Mouse (Mus musculus) embryonic facial prominence, embryonic 15.5 days (tissue): ENCODE data around the gene Gfm1. TPM values are rescaled to one million over a fixed set of nuclear protein-coding genes. Genes with fewer than 3 reads are reported as not detected.

ENCODE experiments used
- ATAC-seq: fragments of 200-750 bp; cut with Nextera tagmentation; 2 replicates; pipeline ENCODE4 v1.8.0; 2017; ENCODE audit warnings: low read depth, moderate TSS enrichment; ENCODE audit not compliant: insufficient number of reproducible peaks, low FRiP score, low TSS enrichment
- H3K27ac ChIP-seq: fragments of 300-500 bp; sonication (generic); replicated peaks from 2 replicates; pipeline ENCODE4 v1.5.1; 2015; ENCODE audit warnings: mild to moderate bottlenecking, inconsistent platforms
- H3K27me3 ChIP-seq: fragments of 300-500 bp; sonication (generic); 2 replicates; pipeline ENCODE4 v1.6.1; 2015; ENCODE audit warnings: inconsistent platforms
- H3K36me3 ChIP-seq: fragments of 300-500 bp; sonication (generic); 2 replicates; pipeline ENCODE4 v1.6.1; 2015; ENCODE audit warnings: mild to moderate bottlenecking, inconsistent platforms
- H3K4me1 ChIP-seq: fragments of 300-500 bp; sonication (generic); 2 replicates; pipeline ENCODE4 v1.6.1; 2015; ENCODE audit warnings: inconsistent platforms
- H3K4me2 ChIP-seq: fragments of 300-500 bp; sonication (generic); replicated peaks from 2 replicates; pipeline ENCODE4 v1.6.1; 2015; ENCODE audit warnings: mild to moderate bottlenecking, inconsistent platforms
- H3K4me3 ChIP-seq: fragments of 300-500 bp; sonication (generic); replicated peaks from 2 replicates; pipeline ENCODE4 v1.5.1; 2015; ENCODE audit warnings: mild to moderate bottlenecking, inconsistent platforms
- H3K9ac ChIP-seq: fragments of 300-500 bp; sonication (generic); 2 replicates; pipeline ENCODE4 v1.6.1; 2015; ENCODE audit warnings: inconsistent platforms
- H3K9me3 ChIP-seq: fragments of 300-500 bp; sonication (generic); replicated peaks from 2 replicates; pipeline ENCODE4 v1.6.1; 2016; ENCODE audit warnings: inconsistent platforms
- WGBS: fragments of 180-500 bp; shearing (Covaris S2); methylation state at CpG from one replicate; pipeline ENCODE4 v1.1.7; 2015; 5-methylcytosine and 5-hydroxymethylcytosine counted together
- polyA plus RNA-seq: library from polyadenylated mRNA; unstranded; fragments of >200 nt; fragmentation: Nextera tagmentation; extraction: Ambion mirVana; gene quantifications from 2 replicates; pipeline ENCODE4 v1.2.1, GENCODE M21; 2015

Gfm1 gene
- polyA plus RNA-seq, 1 experiment from 2014 or later, result 40.2 TPM

- H3K4me1 ChIP-seq, result peaks cover 10% of the 10 kb centered on the region
- no peak overlapping the region for H3K4me2 ChIP-seq
- no peak overlapping the region for H3K4me3 ChIP-seq
- no peak for ATAC-seq
- H3K27me3 ChIP-seq, result no peaks in the 10 kb centered on the region
- no peaks in the 10 kb centered on the region for H3K9me3 ChIP-seq
- H3K9ac ChIP-seq, result no peak overlapping the region
- 92% methylated on average over 5 of the region's 5 CpGs for WGBS
- peaks cover 15% of the 10 kb centered on the region for H3K36me3 ChIP-seq
- no peak overlapping the region for H3K27ac ChIP-seq
These were observed 36.7 kb downstream of the Gfm1 start for GRCm38 (mm10) chr3:67466576-67466975.

DNA sequence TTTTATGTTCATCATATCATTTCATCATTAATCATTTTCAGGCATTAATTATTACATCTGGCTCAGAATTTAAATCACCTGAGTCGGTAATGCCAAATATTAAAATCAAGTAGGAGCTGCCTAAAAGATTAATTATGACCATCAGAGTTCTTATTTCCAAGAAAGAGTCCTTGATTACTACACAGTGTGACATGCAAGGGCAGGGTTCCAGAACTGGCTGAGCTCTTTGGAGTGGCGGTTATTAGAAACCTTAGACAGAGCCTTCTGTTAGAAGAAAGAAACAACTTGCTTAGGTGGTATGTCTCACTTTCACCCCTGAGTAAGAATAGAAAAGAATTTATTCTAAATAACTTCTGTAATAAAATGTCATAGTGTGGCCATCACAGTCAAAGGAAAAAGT, 37.4 kb downstream of the Gfm1 start:
- Histone ChIP-seq H3K27ac (no peak overlapping the region), H3K27me3 (no peaks in the 10 kb centered on the region), H3K4me2 (no peak overlapping the region), H3K4me1 (peaks cover 7% of the 10 kb centered on the region), H3K36me3 (peaks cover 15% of the 10 kb centered on the region), H3K9ac (no peak overlapping the region), H3K9me3 (no peaks in the 10 kb centered on the region), H3K4me3 (no peak overlapping the region)
- WGBS, result 81% methylated on average over 2 of the region's 2 CpGs
- ATAC-seq, result no peak

DNA sequence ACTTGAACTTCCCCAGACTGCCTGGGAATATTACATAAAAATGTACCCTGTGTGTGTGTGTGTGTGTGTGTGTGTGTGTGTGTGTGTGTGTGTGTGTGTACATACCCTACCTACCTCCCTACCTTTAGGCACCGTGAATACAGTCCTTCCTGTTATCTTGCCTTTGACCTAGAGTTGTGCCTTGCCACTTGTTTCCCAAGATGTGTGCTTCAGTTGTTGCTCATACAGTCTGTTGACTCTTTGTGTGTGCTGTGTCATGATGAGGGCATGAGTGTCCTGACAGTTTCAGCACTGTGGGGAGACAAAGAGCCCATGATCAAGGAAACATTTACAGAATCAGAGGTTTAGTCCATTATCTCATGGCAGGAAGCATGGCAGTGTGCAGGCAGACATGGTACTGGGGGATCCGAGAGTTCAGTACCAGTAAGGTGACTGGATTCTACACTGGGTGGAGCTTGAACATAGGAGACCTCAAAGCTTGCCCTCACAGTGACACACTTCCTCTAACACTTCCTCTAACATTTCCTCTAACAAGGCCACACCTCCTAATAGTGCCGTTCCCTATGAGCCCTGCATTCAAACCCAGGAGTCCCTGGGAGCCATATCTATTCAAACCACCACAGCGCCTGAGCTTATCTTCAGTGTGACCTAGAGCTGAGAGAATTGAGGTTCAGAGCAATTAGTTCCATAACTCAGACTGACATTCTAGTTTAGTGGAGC, 41.7 kb downstream of the Gfm1 start:
- Histone ChIP-seq H3K27me3 (no peaks in the 10 kb centered on the region), H3K4me2 (no peak overlapping the region), H3K4me3 (no peak overlapping the region), H3K36me3 (peaks cover 31% of the 10 kb centered on the region), H3K4me1 (no peaks in the 10 kb centered on the region), H3K9me3 (no peaks in the 10 kb centered on the region), H3K27ac (no peak overlapping the region), H3K9ac (no peak overlapping the region)
- WGBS, result 83% methylated on average over 4 of the region's 4 CpGs
- no peak for ATAC-seq

DNA sequence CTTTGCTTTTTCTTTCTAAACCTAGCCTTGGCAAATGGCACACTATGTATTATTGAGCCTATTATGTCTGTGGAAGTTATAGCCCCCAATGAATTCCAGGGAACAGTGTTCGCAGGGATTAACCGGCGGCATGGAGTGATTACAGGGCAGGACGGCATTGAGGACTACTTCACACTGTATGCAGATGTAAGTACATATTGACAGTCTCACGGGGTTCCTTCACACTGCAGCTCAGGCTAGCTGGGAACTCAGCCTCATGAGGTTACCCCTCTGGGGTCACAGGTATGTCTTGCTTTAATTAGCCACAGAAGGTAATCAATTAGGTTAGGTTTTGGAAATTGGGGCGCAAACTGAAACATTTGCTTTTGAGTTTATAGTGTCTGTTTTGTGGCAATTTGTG, 43.5 kb downstream of the Gfm1 start:
- Histone ChIP-seq H3K9me3 (no peaks in the 10 kb centered on the region), H3K9ac (no peak overlapping the region), H3K27me3 (no peaks in the 10 kb centered on the region), H3K36me3 (peaks cover 27% of the 10 kb centered on the region), H3K27ac (no peak overlapping the region), H3K4me2 (no peak overlapping the region), H3K4me1 (no peaks in the 10 kb centered on the region), H3K4me3 (no peak overlapping the region)
- 90% methylated on average over 6 of the region's 6 CpGs for WGBS
- ATAC-seq, result no peak

DNA sequence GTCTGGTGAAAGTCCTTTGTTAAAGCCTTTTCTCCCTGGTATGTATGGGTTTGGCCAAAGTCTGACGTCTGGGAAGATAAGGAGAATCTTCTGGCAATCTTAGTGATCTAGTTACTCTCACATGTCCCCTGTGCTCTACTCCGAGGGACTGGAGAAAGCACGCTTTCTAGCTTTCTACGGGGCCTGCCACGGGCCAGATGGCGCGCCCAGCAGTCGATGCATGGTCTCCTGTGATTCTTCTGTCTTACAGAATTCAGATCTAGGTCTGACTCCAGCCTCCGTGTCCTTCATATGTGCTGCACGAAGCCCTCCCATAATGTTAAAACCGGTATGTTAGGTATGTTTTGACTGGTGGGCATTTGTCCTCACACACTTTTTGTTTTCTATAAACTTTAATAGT, 49.9 kb downstream of the Gfm1 start:
- no peaks in the 10 kb centered on the region for H3K9me3 ChIP-seq

DNA sequence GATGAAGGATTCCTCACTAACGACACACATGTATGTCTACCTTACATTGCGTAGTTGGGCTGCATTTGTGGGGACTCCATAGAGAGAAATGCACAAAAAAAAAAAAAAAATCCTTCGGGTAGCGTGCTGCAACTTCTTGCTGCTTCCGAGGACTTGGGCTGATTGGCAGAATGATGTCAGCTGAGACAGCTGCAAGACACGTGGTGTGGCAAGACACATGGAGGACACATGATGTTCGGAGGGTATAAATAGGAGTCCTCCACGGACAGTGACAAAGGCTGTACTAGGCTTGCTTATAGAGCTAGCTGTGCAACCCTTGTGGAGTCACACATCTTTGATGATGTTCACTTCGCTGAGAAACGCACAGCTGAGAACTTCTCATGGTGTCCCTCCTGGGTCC, 52.5 kb downstream of the Gfm1 start:
- Histone ChIP-seq H3K27ac (no peak overlapping the region), H3K4me1 (peaks cover 5% of the 10 kb centered on the region; the same call in 1 of the 2 replicates), H3K27me3 (no peaks in the 10 kb centered on the region), H3K36me3 (0 out of 2 replicates have a peak, but pooled peaks cover 4% of the 10 kb centered on the region), H3K4me3 (no peak overlapping the region), H3K9ac (no peak overlapping the region), H3K4me2 (no peak overlapping the region), H3K9me3 (no peaks in the 10 kb centered on the region)
- no peak; the same call in 1 of the 2 replicates for ATAC-seq
- WGBS, result 79% methylated on average over 10 of the region's 10 CpGs

More for the DNA sequence above, 49.9 kb downstream of the Gfm1 start:
- WGBS, result 90% methylated on average over 11 of the region's 11 CpGs
- Histone ChIP-seq H3K9ac (no peak overlapping the region), H3K4me3 (no peak overlapping the region), H3K36me3 (peaks cover 21% of the 10 kb centered on the region; the same call in 1 of the 2 replicates), H3K27me3 (no peaks in the 10 kb centered on the region), H3K4me2 (no peak overlapping the region), H3K27ac (no peak overlapping the region), H3K4me1 (peaks cover 5% of the 10 kb centered on the region; the same call in 1 of the 2 replicates)
- ATAC-seq, result no peak

- Histone ChIP-seq H3K4me3 (no peak overlapping the region), H3K4me1 (peaks cover 5% of the 10 kb centered on the region; the same call in 1 of the 2 replicates), H3K9ac (no peak overlapping the region), H3K9me3 (no peaks in the 10 kb centered on the region), H3K27ac (no peak overlapping the region), H3K36me3 (no peaks in the 10 kb centered on the region), H3K4me2 (no peak overlapping the region), H3K27me3 (no peaks in the 10 kb centered on the region)
- no peak for ATAC-seq
- 74% methylated on average over 2 of the region's 2 CpGs for WGBS
These were observed 55.3 kb downstream of the Gfm1 start for GRCm38 (mm10) chr3:67485233-67485632.

GRCm38 (mm10) chr3:67490156-67490555, 60.3 kb downstream of the Gfm1 start:
- Histone ChIP-seq H3K27me3 (no peaks in the 10 kb centered on the region), H3K27ac (no peak overlapping the region), H3K4me2 (no peak overlapping the region), H3K4me1 (no peaks in the 10 kb centered on the region), H3K9me3 (no peaks in the 10 kb centered on the region), H3K36me3 (no peaks in the 10 kb centered on the region), H3K4me3 (no peak overlapping the region), H3K9ac (no peak overlapping the region)
- WGBS, result 74% methylated on average over 4 of the region's 4 CpGs
- no peak for ATAC-seq

GRCm38 (mm10) chr3:67492086-67492869, 62.4 kb downstream of the Gfm1 start:
- WGBS, result 72% methylated on average over 8 of the region's 8 CpGs
- no peaks in the 10 kb centered on the region for H3K4me1 ChIP-seq
- H3K27ac ChIP-seq, result no peak overlapping the region
- H3K4me2 ChIP-seq, result no peak overlapping the region
- no peak overlapping the region for H3K9ac ChIP-seq
- H3K9me3 ChIP-seq, result no peaks in the 10 kb centered on the region
- H3K27me3 ChIP-seq, result no peaks in the 10 kb centered on the region
- no peak overlapping the region for H3K4me3 ChIP-seq
- ATAC-seq, result no peak
- H3K36me3 ChIP-seq, result no peaks in the 10 kb centered on the region

- no peak overlapping the region for H3K4me3 ChIP-seq
- H3K9me3 ChIP-seq, result no peaks in the 10 kb centered on the region
- no peak overlapping the region for H3K9ac ChIP-seq
- H3K27ac ChIP-seq, result no peak overlapping the region
- no peaks in the 10 kb centered on the region for H3K27me3 ChIP-seq
- ATAC-seq, result no peak
- H3K4me2 ChIP-seq, result no peak overlapping the region
- no peaks in the 10 kb centered on the region for H3K36me3 ChIP-seq
- 72% methylated on average over 8 of the region's 8 CpGs for WGBS
- no peaks in the 10 kb centered on the region for H3K4me1 ChIP-seq
These were observed 63.2 kb downstream of the Gfm1 start for GRCm38 (mm10) chr3:67493132-67493531.

DNA sequence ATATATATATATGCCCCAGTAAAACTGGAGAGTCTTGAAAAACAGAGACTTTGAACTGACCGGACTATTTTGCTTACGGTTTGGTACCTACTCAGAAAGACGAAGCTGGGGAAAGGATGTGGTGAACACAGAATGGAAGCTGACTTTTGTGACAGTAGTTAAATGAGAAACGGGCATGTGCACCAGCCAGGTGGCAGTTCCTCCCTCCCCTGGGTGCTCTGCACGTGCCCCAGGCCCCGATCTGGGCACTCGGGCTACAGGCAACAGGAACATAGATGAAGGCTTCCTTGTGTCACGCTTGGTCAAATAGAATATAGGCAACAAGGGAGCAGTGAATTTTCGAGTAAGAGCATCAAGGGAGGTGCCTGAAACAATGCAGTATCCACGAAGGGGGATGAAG, 66.4 kb downstream of the Gfm1 start:
- Histone ChIP-seq H3K27me3 (no peaks in the 10 kb centered on the region), H3K4me1 (no peaks in the 10 kb centered on the region), H3K4me2 (no peak overlapping the region), H3K36me3 (no peaks in the 10 kb centered on the region), H3K27ac (no peak overlapping the region), H3K9ac (no peak overlapping the region), H3K4me3 (no peak overlapping the region), H3K9me3 (no peaks in the 10 kb centered on the region)
- no peak for ATAC-seq
- 83% methylated on average over 10 of the region's 10 CpGs for WGBS
